Mouse (Mus musculus): ENCODE measurements around the gene Apeh. TPM values are rescaled to one million over a fixed set of nuclear protein-coding genes. Genes with fewer than 3 reads are reported as not detected.

Gene Apeh
- polyA plus RNA-seq, 1 experiment from 2014 or later, result 194 TPM

DNA sequence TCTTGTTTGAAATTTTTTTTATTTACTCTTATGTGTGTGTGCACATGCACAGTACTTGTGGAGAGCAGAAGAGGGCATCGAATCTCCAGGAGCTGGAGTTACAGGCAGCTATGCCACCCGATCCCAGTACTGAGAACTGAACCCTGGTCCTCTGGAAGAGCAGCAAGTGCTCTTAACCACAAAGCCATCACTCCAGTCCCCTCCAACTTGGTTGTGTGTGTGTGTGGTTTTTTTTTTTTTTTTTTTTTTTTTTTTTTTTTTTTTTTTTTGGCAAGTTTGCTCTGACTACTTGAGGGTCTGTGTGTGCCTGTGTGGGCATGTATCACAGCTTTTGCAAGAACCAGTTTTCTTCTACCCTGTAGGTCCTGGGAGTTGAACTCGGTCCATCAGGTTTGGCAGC, 38.0 kb upstream of the Apeh start:
- peaks cover 35% of the 10 kb centered on the region; the same call in 1 of the 2 replicates for H3K27me3 ChIP-seq
- ATAC-seq (ENCODE audit: insufficient read depth), result no peak
- 68% methylated on average over 3 of the region's 3 CpGs for WGBS (ENCODE audit: insufficient replicate concordance)

DNA sequence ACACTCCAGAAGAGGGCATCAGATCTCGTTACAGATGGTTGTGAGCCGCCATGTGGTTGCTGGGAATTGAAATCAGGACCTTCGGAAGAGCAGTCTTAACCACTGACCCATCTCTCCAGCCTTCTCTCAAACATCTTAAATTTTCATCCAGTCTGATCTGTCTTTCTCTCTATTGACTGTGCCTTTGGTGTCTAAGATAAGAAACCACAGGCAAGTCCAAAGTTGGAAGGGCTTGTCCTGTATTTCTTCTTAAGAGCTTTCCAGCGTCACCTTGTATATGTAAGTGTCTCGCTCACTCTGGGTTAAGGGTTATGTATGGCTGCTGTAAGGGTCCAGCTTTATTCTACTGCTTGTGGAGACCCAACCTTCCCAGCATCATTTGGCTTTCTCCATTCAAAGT, 37.1 kb upstream of the Apeh start:
- no peak overlapping the region for H3K4me3 ChIP-seq (replicated peaks)
- 26% methylated on average over 5 of the region's 5 CpGs for WGBS (ENCODE audit: insufficient replicate concordance)
- H3K4me1 ChIP-seq (replicated peaks), result no peaks in the 10 kb centered on the region
- no peak overlapping the region for H3K27ac ChIP-seq (replicated peaks)
- H3K27me3 ChIP-seq, result peaks cover 29% of the 10 kb centered on the region; the same call in 1 of the 2 replicates
- no peak for ATAC-seq (ENCODE audit: insufficient read depth)
- no peak overlapping the region for H3K9ac ChIP-seq
- no peaks in the 10 kb centered on the region for H3K36me3 ChIP-seq (replicated peaks)
- H3K4me2 ChIP-seq, result no peak overlapping the region
- no peaks in the 10 kb centered on the region for H3K9me3 ChIP-seq (replicated peaks)

More for the DNA sequence above, 38.0 kb upstream of the Apeh start:
- H3K9ac ChIP-seq, result no peak overlapping the region
- H3K4me2 ChIP-seq, result no peak overlapping the region
- H3K9me3 ChIP-seq (replicated peaks), result no peaks in the 10 kb centered on the region
- H3K27ac ChIP-seq (replicated peaks), result no peak overlapping the region
- H3K4me1 ChIP-seq (replicated peaks), result no peaks in the 10 kb centered on the region
- H3K36me3 ChIP-seq (replicated peaks), result no peaks in the 10 kb centered on the region
- H3K4me3 ChIP-seq (replicated peaks), result no peak overlapping the region

DNA sequence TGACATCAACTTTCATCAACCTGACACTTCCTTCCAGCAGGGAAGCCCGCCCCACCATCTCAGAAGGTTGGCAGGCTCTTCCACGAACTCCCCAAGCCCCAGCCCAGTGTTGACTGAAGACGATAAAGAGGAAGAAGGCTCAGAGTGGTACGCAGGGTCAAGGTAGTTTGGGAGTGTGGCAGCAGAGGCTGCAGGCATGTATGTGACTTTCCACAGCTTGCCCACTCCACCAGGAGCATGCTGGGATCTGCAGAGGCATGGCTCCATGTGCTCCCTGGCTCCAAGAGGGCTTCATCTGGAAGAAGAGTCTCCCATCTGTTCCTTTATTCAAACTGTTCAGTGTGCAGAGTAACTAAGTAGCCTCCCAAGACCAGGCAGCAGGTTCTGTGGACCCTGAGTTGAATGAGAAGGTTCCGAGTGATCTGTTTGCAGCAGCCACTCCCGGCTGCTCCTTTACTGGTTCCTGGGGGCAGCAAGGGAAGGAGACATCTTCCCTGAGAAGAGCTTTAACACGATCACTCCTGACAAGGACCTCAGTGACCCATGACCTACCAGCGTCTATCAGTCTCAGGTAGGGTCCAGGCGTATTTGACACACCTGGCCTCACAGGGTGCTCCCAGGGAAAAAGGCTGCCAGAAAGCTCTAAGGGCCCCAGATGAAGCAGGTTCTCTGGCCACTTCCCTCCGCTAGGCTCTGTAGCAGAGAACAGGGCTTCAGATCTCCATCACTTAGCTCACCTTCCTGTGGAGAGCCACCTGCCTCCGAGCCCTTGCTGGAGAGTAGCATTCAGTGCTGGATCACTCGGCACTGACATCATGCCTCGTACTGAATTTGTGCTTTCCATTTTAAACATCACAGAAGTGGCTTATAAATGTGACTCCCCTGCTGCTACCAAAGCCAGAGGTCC, 34.9 kb upstream of the Apeh start:
- ATAC-seq (ENCODE audit: insufficient read depth), result no peak
- no peak overlapping the region for H3K4me3 ChIP-seq (replicated peaks)
- H3K9ac ChIP-seq, result no peak overlapping the region
- H3K27me3 ChIP-seq, result peaks cover 30% of the 10 kb centered on the region; the same call in 1 of the 2 replicates
- no peaks in the 10 kb centered on the region for H3K4me1 ChIP-seq (replicated peaks)
- H3K36me3 ChIP-seq (replicated peaks), result no peaks in the 10 kb centered on the region
- no peak overlapping the region for H3K27ac ChIP-seq (replicated peaks)
- H3K9me3 ChIP-seq (replicated peaks), result no peaks in the 10 kb centered on the region
- WGBS (ENCODE audit: insufficient replicate concordance), result 52% methylated on average over 13 of the region's 13 CpGs
- no peak overlapping the region for H3K4me2 ChIP-seq

DNA sequence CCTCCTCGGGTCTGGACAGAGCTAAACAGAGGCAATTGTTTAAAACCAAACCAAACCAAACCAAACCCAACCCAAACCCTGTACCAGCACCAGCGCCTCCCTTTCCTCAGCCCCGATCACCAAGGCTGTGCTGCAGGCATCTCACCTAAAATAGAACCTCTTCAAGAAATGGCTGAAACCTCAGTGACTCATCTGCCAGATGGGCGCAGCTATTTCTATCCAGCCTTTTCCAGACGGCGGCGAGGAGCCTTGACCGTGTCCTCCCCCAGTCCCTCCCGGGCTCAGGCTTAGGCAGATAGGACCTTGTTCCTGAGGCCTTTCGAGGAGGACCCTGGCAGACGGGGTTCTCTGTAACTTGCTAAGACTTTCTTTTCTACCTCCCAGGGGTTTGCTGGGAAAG, 33.8 kb upstream of the Apeh start:
- H3K9me3 ChIP-seq (replicated peaks), result no peaks in the 10 kb centered on the region
- no peak overlapping the region for H3K9ac ChIP-seq
- no peaks in the 10 kb centered on the region for H3K36me3 ChIP-seq (replicated peaks)
- H3K27me3 ChIP-seq, result peaks cover 30% of the 10 kb centered on the region; the same call in 1 of the 2 replicates
- H3K27ac ChIP-seq (replicated peaks), result no peak overlapping the region
- no peak for ATAC-seq (ENCODE audit: insufficient read depth)
- no peaks in the 10 kb centered on the region for H3K4me1 ChIP-seq (replicated peaks)
- 69% methylated on average over 11 of the region's 11 CpGs for WGBS (ENCODE audit: insufficient replicate concordance)
- H3K4me3 ChIP-seq (replicated peaks), result no peak overlapping the region
- H3K4me2 ChIP-seq, result no peak overlapping the region

DNA sequence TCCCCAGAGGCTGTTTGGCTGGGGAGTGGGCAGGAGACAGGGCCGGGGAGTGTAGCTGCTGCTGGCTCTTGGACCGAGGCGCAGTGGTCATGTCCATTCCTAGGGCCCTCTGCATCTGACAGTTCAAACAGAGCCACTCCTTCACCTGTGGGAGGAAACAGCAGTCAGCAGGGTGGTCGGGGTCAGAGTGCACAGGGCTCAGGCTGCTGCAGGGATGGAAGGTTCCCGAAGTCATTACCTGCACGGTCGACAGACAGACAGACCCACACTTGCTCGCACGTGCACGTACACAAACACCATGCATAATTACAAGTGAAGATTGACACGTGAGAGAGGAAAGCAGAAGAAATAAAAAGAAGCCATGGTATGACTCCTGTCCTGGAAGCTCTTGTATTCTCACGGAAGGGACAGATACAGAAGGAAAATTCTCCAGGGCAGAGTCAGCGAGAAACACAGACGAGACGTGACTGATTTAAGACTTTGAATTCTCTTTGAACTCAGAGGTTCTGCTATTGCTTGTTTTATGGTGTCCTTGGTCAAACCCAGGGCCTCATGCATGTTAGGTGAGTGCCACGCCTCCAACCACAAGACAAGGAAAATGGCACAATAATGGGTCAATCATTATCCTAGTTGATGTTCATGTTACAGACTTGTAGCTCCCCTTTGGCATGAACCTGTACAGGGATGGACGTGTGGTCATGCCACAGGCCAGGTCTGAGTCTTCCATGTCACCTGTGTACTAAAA, 32.2 kb upstream of the Apeh start:
- Histone ChIP-seq H3K27me3 (peaks cover 30% of the 10 kb centered on the region; the same call in 1 of the 2 replicates), H3K9ac (no peak overlapping the region), H3K27ac (replicated peaks) (no peak overlapping the region), H3K36me3 (replicated peaks) (no peaks in the 10 kb centered on the region), H3K4me3 (replicated peaks) (no peak overlapping the region), H3K9me3 (replicated peaks) (no peaks in the 10 kb centered on the region), H3K4me1 (replicated peaks) (no peaks in the 10 kb centered on the region), H3K4me2 (no peak overlapping the region)
- WGBS (ENCODE audit: insufficient replicate concordance), result 68% methylated on average over 17 of the region's 17 CpGs
- no peak for ATAC-seq (ENCODE audit: insufficient read depth)

DNA sequence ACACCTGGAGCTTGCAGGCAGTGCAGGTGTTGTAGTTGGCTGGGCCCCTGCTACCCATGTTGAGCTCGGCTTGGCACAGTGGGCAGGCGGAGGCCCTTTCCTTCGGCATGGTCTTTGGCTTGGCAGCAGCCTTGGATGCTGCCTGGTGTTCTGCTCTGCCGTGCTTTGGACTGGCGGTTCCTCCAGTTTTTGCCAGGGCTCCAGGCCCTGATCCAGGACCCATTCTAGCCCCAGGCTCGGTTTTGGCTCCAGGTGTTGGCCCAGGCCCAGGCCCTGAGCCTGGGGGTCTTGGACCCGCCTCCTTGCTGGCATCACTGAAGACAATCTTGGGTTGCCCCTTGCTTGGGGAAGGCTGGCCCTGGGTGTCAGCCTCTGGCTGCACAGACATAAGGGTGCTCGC, 31.3 kb upstream of the Apeh start:
- H3K36me3 ChIP-seq (replicated peaks), result no peaks in the 10 kb centered on the region
- 63% methylated on average over 8 of the region's 8 CpGs for WGBS (ENCODE audit: insufficient replicate concordance)
- H3K4me3 ChIP-seq (replicated peaks), result no peak overlapping the region
- H3K4me2 ChIP-seq, result no peak overlapping the region
- ATAC-seq (ENCODE audit: insufficient read depth), result no peak
- H3K27me3 ChIP-seq, result peaks cover 30% of the 10 kb centered on the region; the same call in 1 of the 2 replicates
- no peaks in the 10 kb centered on the region for H3K9me3 ChIP-seq (replicated peaks)
- no peak overlapping the region for H3K27ac ChIP-seq (replicated peaks)
- H3K9ac ChIP-seq, result no peak overlapping the region
- H3K4me1 ChIP-seq (replicated peaks), result 0 out of 2 replicates have a peak, but pooled peaks cover 2% of the 10 kb centered on the region

DNA sequence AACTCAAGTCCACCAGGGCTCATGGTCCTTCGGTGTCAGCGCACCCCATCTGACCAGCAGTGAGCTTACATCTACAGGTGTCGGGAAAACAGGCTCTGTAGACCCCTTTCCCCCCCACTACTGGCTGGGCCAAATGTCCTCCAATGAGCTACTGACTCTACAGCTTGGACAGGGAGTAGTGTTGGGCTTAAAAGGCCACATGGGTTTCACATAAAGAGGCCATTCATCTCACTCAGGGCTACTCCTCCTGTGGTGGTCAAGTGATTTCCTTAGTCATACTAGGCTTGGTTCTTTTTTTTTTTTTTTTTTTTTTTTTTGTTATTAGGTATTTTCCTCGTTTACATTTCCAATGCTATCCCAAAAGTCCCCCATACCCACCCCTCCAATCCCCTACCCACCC, 29.5 kb upstream of the Apeh start:
- Histone ChIP-seq H3K4me2 (no peak overlapping the region), H3K27me3 (peaks cover 14% of the 10 kb centered on the region; the same call in 1 of the 2 replicates), H3K36me3 (replicated peaks) (no peaks in the 10 kb centered on the region), H3K4me1 (replicated peaks) (peaks cover 18% of the 10 kb centered on the region), H3K9me3 (replicated peaks) (no peaks in the 10 kb centered on the region), H3K9ac (no peak overlapping the region), H3K4me3 (replicated peaks) (no peak overlapping the region), H3K27ac (replicated peaks) (no peak overlapping the region)
- 63% methylated on average over 4 of the region's 4 CpGs for WGBS (ENCODE audit: insufficient replicate concordance)
- no peak for ATAC-seq (ENCODE audit: insufficient read depth)

DNA sequence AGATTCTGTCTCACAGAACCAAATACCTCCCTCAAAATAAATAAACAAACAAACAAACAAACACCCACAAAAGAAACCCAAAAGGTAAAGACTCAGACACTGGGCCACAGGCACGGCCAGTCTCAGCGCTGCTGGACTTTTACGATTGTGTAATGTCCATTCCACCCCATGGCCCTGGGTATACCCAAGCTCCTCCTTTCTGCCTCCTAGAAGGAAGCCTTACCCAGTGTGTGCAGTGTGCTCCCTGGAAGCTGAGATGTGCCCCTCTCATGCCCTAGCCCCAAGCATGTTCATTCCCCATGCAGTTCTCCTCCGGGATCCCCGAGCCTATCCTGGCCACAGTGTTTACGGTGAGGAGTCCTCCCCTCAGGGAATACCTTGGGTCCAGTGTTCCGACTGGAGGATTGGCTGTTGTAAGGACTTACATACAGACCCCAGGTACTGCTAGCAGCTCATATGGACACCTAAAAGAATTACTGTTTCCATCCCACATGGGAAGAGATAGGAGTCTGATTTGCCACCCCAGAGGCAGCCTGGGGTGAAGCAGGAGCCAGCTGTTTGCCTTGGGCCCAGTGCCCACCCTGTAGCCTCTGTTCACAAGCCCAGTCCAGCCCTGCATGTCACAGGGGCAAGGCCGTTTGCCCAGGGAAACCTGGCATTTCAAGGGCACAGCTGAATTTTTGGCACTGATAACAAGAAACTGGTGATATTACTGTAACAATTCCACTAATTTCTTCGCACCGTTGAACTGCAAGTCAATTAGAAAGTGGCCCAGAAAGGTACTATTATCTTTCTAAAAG, 27.0 kb upstream of the Apeh start:
- no peak overlapping the region for H3K4me2 ChIP-seq
- H3K27me3 ChIP-seq, result 0 out of 2 replicates have a peak, but pooled peaks cover 5% of the 10 kb centered on the region
- WGBS (ENCODE audit: insufficient replicate concordance), result 76% methylated on average over 10 of the region's 10 CpGs
- H3K4me1 ChIP-seq (replicated peaks), result peaks cover 18% of the 10 kb centered on the region
- no peaks in the 10 kb centered on the region for H3K36me3 ChIP-seq (replicated peaks)
- ATAC-seq (ENCODE audit: insufficient read depth), result no peak
- H3K9ac ChIP-seq, result no peak overlapping the region
- no peak overlapping the region for H3K4me3 ChIP-seq (replicated peaks)
- no peaks in the 10 kb centered on the region for H3K9me3 ChIP-seq (replicated peaks)
- no peak overlapping the region for H3K27ac ChIP-seq (replicated peaks)

DNA sequence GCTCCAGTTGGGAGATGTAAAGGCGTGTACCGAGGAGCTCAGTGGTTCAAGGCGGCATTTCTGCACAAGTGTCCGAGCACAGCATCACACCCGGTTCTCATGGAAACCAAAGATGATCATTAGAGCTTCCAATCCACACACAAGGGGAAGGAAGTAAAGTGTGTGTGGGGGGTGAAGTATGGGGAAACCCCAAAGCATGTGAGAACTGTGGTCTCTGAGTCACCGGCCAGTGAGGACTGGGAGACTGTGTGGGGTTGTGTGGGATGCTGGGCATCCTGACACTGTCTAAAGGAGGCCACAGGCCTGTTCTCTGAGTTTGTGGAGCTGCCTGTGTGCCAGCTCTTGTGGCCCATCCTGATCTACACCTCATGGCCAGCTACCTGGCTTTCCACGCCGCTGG, 26.3 kb upstream of the Apeh start:
- ATAC-seq (ENCODE audit: insufficient read depth), result no peak
- no peak overlapping the region for H3K27ac ChIP-seq (replicated peaks)
- 63% methylated on average over 8 of the region's 8 CpGs for WGBS (ENCODE audit: insufficient replicate concordance)

DNA sequence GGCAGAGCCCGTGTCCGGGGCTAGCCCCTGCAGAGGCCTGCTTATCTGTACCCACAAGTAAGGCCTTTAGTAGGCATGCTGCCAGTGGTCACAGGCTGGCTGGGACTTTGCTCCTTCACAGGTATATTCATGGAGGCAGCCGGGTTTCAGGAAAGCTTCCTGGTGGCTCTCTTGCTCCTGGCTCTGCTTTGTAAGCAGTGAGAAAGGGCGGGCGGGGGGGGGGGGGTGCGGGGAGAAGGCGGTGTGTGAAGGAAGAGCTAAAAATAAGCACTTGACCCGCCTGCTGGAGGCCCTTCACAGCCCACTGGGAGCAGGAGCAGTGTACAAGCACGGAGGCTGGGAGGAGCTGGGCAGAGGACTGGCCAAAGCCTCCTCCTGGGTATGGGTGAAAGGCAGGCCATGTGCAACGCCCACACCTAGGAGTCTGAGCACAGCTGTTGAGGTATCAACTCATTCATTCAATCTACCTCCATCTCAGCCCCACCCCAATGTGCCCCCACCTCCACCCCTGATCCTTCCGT, 25.5 kb upstream of the Apeh start:
- ATAC-seq (ENCODE audit: insufficient read depth), result no peak
- no peak overlapping the region for H3K4me3 ChIP-seq (replicated peaks)
- peaks cover 18% of the 10 kb centered on the region for H3K4me1 ChIP-seq (replicated peaks)
- H3K9ac ChIP-seq, result no peak overlapping the region
- H3K9me3 ChIP-seq (replicated peaks), result no peaks in the 10 kb centered on the region
- H3K36me3 ChIP-seq (replicated peaks), result no peaks in the 10 kb centered on the region
- H3K27ac ChIP-seq (replicated peaks), result no peak overlapping the region
- no peak overlapping the region for H3K4me2 ChIP-seq
- WGBS (ENCODE audit: insufficient replicate concordance), result 17% methylated on average over 10 of the region's 11 CpGs
- H3K27me3 ChIP-seq, result peaks cover 10% of the 10 kb centered on the region; the same call in 1 of the 2 replicates

More for the DNA sequence above, 26.3 kb upstream of the Apeh start:
- H3K9ac ChIP-seq, result no peak overlapping the region
- peaks cover 2% of the 10 kb centered on the region; the same call in 1 of the 2 replicates for H3K27me3 ChIP-seq
- H3K36me3 ChIP-seq (replicated peaks), result no peaks in the 10 kb centered on the region
- H3K4me3 ChIP-seq (replicated peaks), result no peak overlapping the region
- no peaks in the 10 kb centered on the region for H3K9me3 ChIP-seq (replicated peaks)
- no peak overlapping the region for H3K4me2 ChIP-seq
- peaks cover 18% of the 10 kb centered on the region for H3K4me1 ChIP-seq (replicated peaks)
